Mouse (Mus musculus) bone marrow, adult 2 months (tissue): ENCODE results near the gene Sf3a3. TPM values are rescaled to one million over a fixed set of nuclear protein-coding genes. Genes with fewer than 3 reads are reported as not detected.

Source experiments
- H3K27ac ChIP-seq: fragments of 200-500 bp; 2 replicates; pipeline ENCODE4 v1.5.1; 2012; ENCODE audit warnings: low read depth, mild to moderate bottlenecking, control low read depth, inconsistent platforms, low read length; ENCODE audit not compliant: control insufficient read depth, poor library complexity, insufficient read depth
- H3K4me1 ChIP-seq: fragments of 200-500 bp; 2 replicates; pipeline ENCODE4 v1.6.1; 2011; ENCODE audit warnings: low read length; ENCODE audit not compliant: control insufficient read depth, insufficient read depth
- H3K4me3 ChIP-seq: fragments of 200-500 bp; replicated peaks from 2 replicates; pipeline ENCODE3; 2011; ENCODE audit warnings: mild to moderate bottlenecking, low read depth, low read length, control low read depth; ENCODE audit not compliant: control insufficient read depth
- CTCF ChIP-seq: fragments of 200-500 bp; IDR thresholded peaks from 2 replicates; pipeline ENCODE4 v1.5.1; 2011; ENCODE audit warnings: low read length, control low read depth; ENCODE audit not compliant: control insufficient read depth, insufficient read depth
- POLR2A ChIP-seq: fragments of 200-500 bp; IDR thresholded peaks from 2 replicates; pipeline ENCODE4 v1.6.1; 2011; ENCODE audit warnings: low read depth, mild to moderate bottlenecking, control low read depth, low read length, borderline replicate concordance; ENCODE audit not compliant: control insufficient read depth
- WGBS: fragments of 180-500 bp; shearing (Covaris S2); methylation state at CpG from one replicate; pipeline ENCODE4 v1.1.7; 2018; 5-methylcytosine and 5-hydroxymethylcytosine counted together
- polyA plus RNA-seq: library from polyadenylated mRNA; stranded (reverse); fragments of >200 nt; gene quantifications from 2 replicates; pipeline ENCODE4 v1.2.4, GENCODE M21; 2011; ENCODE audit warnings: low replicate concordance; ENCODE audit not compliant: missing spikeins, insufficient read depth, insufficient read length

Gene Sf3a3
- polyA plus RNA-seq, 1 experiment, result 43.4 TPM

GRCm38 (mm10) chr4:124781361-124781760 is 66.8 kb downstream of the Sf3a3 start:
- Histone ChIP-seq H3K4me1 (no peaks in the 10 kb centered on the region), H3K27ac (no peak overlapping the region), H3K4me3 (no peak overlapping the region)
- WGBS, result 92% methylated on average over 7 of the region's 7 CpGs
- TF ChIP-seq CTCF (no peak), POLR2A (no peak)

Other genes starting within 250 kb of the Sf3a3 start
- not detected in 2 replicates for gene 3100002H09Rik, start 104.0 kb upstream of the Sf3a3 start, polyA plus RNA-seq
- gene Pou3f1, start 58.0 kb upstream of the Sf3a3 start, polyA plus RNA-seq, result 1.1 and 2.9 TPM in 2 replicates
- 16.0 and 26.9 TPM in 2 replicates for gene Utp11, start 21.2 kb upstream of the Sf3a3 start, polyA plus RNA-seq
- gene Fhl3, start 14.1 kb upstream of the Sf3a3 start, polyA plus RNA-seq, result 44.7 and 114 TPM in 2 replicates
- 24.3 and 26.1 TPM in 2 replicates for gene Inpp5b, start 27.1 kb downstream of the Sf3a3 start, polyA plus RNA-seq
- gene Mtf1, start 87.3 kb downstream of the Sf3a3 start, polyA plus RNA-seq, result 12.5 and 13.4 TPM in 2 replicates
- 22.8 and 27.6 TPM in 2 replicates for gene Yrdc, start 135.9 kb downstream of the Sf3a3 start, polyA plus RNA-seq
- gene 1110065P20Rik, start 136.4 kb downstream of the Sf3a3 start, polyA plus RNA-seq, result 7.8 and 12.3 TPM in 2 replicates
- not detected in 2 replicates for gene Maneal, start 147.4 kb downstream of the Sf3a3 start, polyA plus RNA-seq
- gene Epha10, start 166.1 kb downstream of the Sf3a3 start, polyA plus RNA-seq, result not detected in 2 replicates
- gene 9930104L06Rik, start 222.3 kb downstream of the Sf3a3 start, polyA plus RNA-seq, result 5.8 and 7.6 TPM in 2 replicates
- 65.8 and 99.2 TPM in 2 replicates for gene Cdca8, start 224.5 kb downstream of the Sf3a3 start, polyA plus RNA-seq